Mouse (Mus musculus) forebrain, embryonic 16.5 days (tissue): ENCODE measurements around the gene Ube2t. TPM values are rescaled to one million over a fixed set of nuclear protein-coding genes. Genes with fewer than 3 reads are reported as not detected.

Experiments
- ATAC-seq: fragments of 200-750 bp; cut with Nextera tagmentation; 2 replicates; pipeline ENCODE4 v1.8.0; 2017; ENCODE audit warnings: mild to moderate bottlenecking, moderate library complexity
- H3K27ac ChIP-seq: fragments of 300-500 bp; sonication (generic); 2 replicates; pipeline ENCODE4 v1.5.1; 2014; ENCODE audit warnings: low read length, control low read depth
- H3K27me3 ChIP-seq: fragments of 300-500 bp; sonication (generic); replicated peaks from 2 replicates; pipeline ENCODE4 v1.6.1; 2014; ENCODE audit warnings: low read length; ENCODE audit not compliant: control insufficient read depth, insufficient read depth
- H3K36me3 ChIP-seq: fragments of 300-500 bp; sonication (generic); 2 replicates; pipeline ENCODE4 v1.6.1; 2014; ENCODE audit not compliant: control insufficient read depth, insufficient read depth
- H3K4me1 ChIP-seq: fragments of 300-500 bp; sonication (generic); replicated peaks from 2 replicates; pipeline ENCODE4 v1.6.1; 2014; ENCODE audit warnings: low read length; ENCODE audit not compliant: control insufficient read depth, insufficient read depth
- H3K4me2 ChIP-seq: fragments of 300-500 bp; sonication (generic); 2 replicates; pipeline ENCODE4 v1.6.1; 2014; ENCODE audit warnings: mild to moderate bottlenecking, low read length, control low read depth
- H3K4me3 ChIP-seq: fragments of 300-500 bp; sonication (generic); replicated peaks from 2 replicates; pipeline ENCODE4 v1.5.1; 2014; ENCODE audit warnings: mild to moderate bottlenecking, low read length, control low read depth
- H3K9ac ChIP-seq: fragments of 300-500 bp; sonication (generic); replicated peaks from 2 replicates; pipeline ENCODE4 v1.6.1; 2014; ENCODE audit warnings: low read depth, low read length, control low read depth
- H3K9me3 ChIP-seq: fragments of 300-500 bp; sonication (generic); 2 replicates; pipeline ENCODE4 v1.6.1; 2016; ENCODE audit warnings: low read length; ENCODE audit not compliant: control insufficient read depth
- WGBS: fragments of 180-500 bp; shearing (Covaris S2); extraction: QIAGEN DNeasy Blood & Tissue Kit; methylation state at CpG from one replicate; pipeline ENCODE4 v1.1.7; 2014; 5-methylcytosine and 5-hydroxymethylcytosine counted together
- polyA plus RNA-seq: library from polyadenylated mRNA; unstranded; fragments of >200 nt; fragmentation: Nextera tagmentation; extraction: Ambion mirVana; gene quantifications from 2 replicates; pipeline ENCODE4 v1.2.1, GENCODE M21; 2015

Gene Ube2t
- polyA plus RNA-seq, 1 experiment from 2014 or later = 23.5 TPM

DNA sequence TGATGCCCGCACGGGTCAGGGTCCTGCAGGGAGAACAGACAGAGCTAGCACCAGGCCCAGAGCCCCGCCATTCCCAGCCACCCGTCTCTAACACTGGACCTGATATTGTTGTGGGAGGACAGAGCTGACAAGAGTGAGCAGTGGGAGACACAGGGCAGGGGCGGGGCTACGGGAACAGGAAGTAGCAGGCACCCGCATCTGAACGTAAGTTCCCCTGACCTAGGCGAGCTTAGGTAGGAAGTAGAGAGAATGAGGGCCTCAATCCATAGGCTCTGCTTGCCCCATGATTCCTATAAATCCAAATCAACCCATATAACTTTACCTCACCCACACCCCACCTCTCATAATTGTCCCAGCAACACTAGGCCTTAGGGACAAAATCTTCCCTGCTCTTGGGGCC, 38.2 kb downstream of the Ube2t start:
- Histone ChIP-seq H3K4me2 (no peak overlapping the region), H3K27ac (no peak overlapping the region), H3K9ac (no peak overlapping the region), H3K4me3 (no peak overlapping the region), H3K9me3 (no peaks in the 10 kb centered on the region), H3K36me3 (no peaks in the 10 kb centered on the region), H3K27me3 (no peaks in the 10 kb centered on the region), H3K4me1 (no peaks in the 10 kb centered on the region; the same call in 1 of the 2 replicates)
- ATAC-seq = no peak
- 84% methylated on average over 9 of the region's 9 CpGs for WGBS

DNA sequence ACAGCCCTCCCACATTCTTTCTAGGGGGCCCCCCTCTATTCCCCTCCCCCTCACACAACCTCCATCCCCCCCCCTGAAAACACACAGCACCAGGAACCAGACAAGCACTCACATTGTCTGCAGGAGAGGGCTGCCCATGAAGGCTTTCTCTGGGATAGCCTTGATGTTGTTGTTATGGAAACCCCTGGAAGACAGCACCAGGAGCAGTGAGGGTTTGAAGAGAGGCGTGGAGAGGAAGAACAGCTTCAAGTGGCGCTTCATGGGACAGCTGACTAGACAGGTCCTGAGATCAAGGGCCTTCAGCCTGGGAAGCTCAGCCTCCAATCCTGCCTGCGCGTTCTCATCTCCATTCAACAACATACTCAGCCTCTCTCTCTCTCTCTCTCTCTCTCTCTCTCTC, 41.0 kb downstream of the Ube2t start:
- H3K27me3 ChIP-seq = no peaks in the 10 kb centered on the region
- no peaks in the 10 kb centered on the region for H3K36me3 ChIP-seq
- no peak overlapping the region for H3K9ac ChIP-seq
- no peaks in the 10 kb centered on the region for H3K4me1 ChIP-seq
- H3K4me3 ChIP-seq = no peak overlapping the region
- 37% methylated on average over 4 of the region's 4 CpGs for WGBS
- no peaks in the 10 kb centered on the region for H3K9me3 ChIP-seq
- no peak overlapping the region for H3K4me2 ChIP-seq
- no peak overlapping the region for H3K27ac ChIP-seq
- ATAC-seq = no peak

DNA sequence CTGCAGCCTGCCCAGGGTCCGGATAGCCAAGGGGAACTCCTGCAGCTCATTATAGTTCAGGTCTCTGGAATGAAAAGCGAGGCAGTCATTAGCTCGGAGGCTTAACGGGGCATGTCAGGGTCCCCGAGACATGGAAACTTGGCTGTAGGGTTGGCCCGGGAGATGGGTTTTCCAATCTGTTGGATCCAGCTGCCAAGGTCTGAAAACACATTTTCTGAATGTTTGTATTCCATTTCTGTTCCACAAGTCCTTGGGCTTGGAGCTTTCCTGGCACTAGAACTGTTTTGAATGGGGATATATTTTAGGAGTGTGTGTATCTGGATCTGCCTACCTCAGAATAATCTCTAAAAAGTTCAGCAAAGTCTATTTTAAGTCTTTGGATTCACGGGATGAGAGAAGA, 43.3 kb downstream of the Ube2t start:
- H3K9me3 ChIP-seq = no peaks in the 10 kb centered on the region
- ATAC-seq = no peak

DNA sequence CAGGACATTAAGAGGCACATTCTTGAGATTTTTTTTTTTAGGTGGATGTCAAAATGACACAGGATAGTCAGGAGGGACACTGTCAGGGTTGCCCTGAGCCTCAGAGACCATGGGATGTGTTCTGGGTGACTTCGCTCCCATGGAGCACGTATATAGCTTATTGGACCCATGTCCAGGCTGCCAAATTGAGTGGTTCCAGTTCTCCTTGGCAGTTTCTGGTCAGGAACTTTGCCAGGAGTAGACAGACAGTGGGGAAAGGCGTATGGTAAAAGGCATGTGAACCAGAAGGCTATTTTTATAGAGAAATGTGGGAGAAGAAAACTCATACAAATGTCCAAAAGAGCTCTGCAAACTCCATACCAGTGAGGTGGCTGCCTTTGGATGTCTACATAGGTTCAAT, 47.5 kb downstream of the Ube2t start:
- Histone ChIP-seq H3K4me3 (no peak overlapping the region), H3K9ac (no peak overlapping the region), H3K27me3 (no peaks in the 10 kb centered on the region), H3K4me1 (no peaks in the 10 kb centered on the region), H3K4me2 (no peak overlapping the region), H3K9me3 (no peaks in the 10 kb centered on the region), H3K27ac (no peak overlapping the region), H3K36me3 (no peaks in the 10 kb centered on the region)
- 81% methylated on average over 3 of the region's 3 CpGs for WGBS
- no peak for ATAC-seq

More for the DNA sequence above, 43.3 kb downstream of the Ube2t start:
- H3K4me1 ChIP-seq = no peaks in the 10 kb centered on the region
- no peak overlapping the region for H3K27ac ChIP-seq
- H3K36me3 ChIP-seq = no peaks in the 10 kb centered on the region
- H3K4me2 ChIP-seq = no peak overlapping the region
- no peaks in the 10 kb centered on the region for H3K27me3 ChIP-seq
- no peak overlapping the region for H3K4me3 ChIP-seq
- H3K9ac ChIP-seq = no peak overlapping the region
- 38% methylated on average over 7 of the region's 7 CpGs for WGBS

DNA sequence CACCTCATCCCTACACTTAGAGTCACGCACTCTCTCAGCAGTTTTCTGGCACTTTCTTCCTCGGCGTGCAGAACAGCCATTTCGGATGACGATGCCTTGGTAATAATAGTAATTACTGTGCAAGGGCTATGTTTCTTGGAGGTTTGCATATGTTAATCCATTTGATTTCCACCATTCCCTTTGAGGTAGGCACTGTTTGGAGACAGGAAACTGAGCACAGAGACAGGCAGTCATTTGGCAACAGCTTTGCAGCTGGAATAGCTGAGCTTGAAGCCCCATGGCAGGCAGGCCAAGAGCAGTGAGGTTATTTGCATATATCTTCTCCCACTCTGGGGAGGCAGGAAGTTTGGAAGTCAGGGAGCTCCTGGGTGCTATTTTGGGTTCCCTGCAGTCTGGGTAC, 49.5 kb downstream of the Ube2t start:
- ATAC-seq = no peak
- no peaks in the 10 kb centered on the region for H3K4me1 ChIP-seq
- H3K27me3 ChIP-seq = no peaks in the 10 kb centered on the region
- H3K9ac ChIP-seq = no peak overlapping the region
- H3K36me3 ChIP-seq = no peaks in the 10 kb centered on the region
- no peaks in the 10 kb centered on the region for H3K9me3 ChIP-seq
- no peak overlapping the region for H3K4me3 ChIP-seq
- no peak overlapping the region for H3K4me2 ChIP-seq
- WGBS = 79% methylated on average over 5 of the region's 5 CpGs
- no peak overlapping the region for H3K27ac ChIP-seq

DNA sequence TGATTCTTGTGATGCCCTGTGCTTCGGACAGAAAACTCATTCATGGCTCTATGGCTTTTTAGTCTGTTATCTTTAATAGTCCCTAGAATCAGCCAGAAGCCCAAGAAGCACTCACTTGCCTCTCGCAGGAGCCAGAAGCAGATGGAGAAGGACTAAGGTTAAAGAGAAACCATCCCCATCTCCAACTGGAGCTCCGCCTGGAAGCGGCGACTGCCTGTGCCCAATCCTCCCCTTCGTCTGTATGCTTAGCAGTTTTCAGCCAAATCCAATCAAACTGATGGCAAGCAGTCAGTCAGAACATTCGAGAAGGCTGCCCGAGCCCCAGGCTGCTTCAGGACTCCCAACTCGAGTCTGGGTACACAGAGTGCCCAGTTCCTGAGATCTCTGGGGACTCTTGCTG, 50.1 kb downstream of the Ube2t start:
- Histone ChIP-seq H3K27ac (no peak overlapping the region), H3K4me2 (no peak overlapping the region), H3K36me3 (no peaks in the 10 kb centered on the region), H3K4me1 (no peaks in the 10 kb centered on the region), H3K9ac (no peak overlapping the region), H3K4me3 (no peak overlapping the region), H3K9me3 (no peaks in the 10 kb centered on the region), H3K27me3 (no peaks in the 10 kb centered on the region)
- WGBS = 65% methylated on average over 9 of the region's 9 CpGs
- no peak for ATAC-seq

DNA sequence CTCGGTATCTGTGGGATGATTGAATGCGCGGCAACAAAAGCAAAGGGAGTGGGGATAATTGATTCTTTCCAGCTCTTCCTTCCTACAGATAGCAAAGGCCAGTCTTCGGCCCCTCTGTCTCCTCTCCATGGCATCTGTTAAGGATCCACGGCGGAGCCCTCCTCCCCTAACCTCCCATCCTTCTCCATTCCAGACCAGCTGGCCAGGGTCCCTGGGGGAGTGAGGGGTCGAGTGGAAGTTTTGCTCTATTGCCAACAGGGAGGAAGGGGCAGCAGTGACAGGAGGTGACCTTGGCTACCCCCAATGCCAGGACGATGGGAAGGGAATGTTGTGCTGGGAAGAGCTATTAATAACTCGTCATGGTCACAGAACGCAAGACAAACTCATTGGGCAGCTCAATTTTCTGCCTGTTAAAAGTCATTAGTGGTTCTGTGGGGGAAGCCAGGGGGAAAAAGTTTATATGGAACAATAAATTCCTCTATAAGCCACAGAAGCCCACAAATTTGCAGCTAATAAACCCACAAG, 52.6 kb downstream of the Ube2t start:
- Histone ChIP-seq H3K9me3 (no peaks in the 10 kb centered on the region), H3K4me3 (no peak overlapping the region), H3K27ac (no peak overlapping the region), H3K27me3 (no peaks in the 10 kb centered on the region), H3K36me3 (no peaks in the 10 kb centered on the region), H3K9ac (no peak overlapping the region), H3K4me2 (no peak overlapping the region), H3K4me1 (peaks cover 14% of the 10 kb centered on the region)
- 79% methylated on average over 10 of the region's 10 CpGs for WGBS
- ATAC-seq = no peak

DNA sequence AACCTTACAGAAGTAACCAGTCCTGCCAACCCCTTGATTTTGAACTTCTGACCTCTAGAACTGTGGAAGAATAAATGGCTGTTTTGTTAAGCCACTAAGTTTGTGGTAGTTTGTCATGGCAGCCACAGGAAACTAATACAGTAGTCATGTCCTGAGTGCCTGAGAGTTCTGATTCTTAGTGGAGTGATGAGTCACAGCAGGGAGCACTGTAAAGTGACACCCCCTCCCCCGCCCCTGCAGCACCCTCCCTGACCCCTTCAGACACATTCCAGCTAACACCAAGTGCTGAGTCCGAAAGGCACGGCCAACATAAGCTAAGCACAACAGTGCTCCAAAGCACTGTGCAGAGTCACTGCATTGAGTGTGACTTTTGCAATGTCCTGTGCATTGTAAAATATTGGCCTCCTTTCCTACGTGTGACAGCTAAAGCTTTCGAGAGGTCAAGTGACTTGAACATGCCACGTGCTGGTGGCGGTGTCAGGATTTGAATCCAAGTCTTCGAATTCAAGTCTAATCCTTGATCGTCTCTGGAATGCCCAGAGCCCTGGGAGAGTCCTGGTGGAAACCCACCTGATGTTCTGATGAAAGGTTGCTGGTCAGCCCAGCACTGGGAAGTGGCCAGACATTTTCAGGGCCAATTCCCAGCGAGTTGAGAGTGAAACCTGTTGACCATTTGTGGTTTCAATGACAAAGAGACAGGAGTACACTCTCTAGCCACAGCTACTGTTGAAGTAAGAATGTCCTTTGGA, 54.7 kb downstream of the Ube2t start:
- Histone ChIP-seq H3K27me3 (no peaks in the 10 kb centered on the region), H3K27ac (no peak overlapping the region), H3K4me1 (peaks cover 26% of the 10 kb centered on the region), H3K4me2 (no peak overlapping the region), H3K36me3 (no peaks in the 10 kb centered on the region), H3K9ac (no peak overlapping the region), H3K4me3 (no peak overlapping the region), H3K9me3 (no peaks in the 10 kb centered on the region)
- no peak for ATAC-seq
- WGBS = 88% methylated on average over 10 of the region's 10 CpGs

DNA sequence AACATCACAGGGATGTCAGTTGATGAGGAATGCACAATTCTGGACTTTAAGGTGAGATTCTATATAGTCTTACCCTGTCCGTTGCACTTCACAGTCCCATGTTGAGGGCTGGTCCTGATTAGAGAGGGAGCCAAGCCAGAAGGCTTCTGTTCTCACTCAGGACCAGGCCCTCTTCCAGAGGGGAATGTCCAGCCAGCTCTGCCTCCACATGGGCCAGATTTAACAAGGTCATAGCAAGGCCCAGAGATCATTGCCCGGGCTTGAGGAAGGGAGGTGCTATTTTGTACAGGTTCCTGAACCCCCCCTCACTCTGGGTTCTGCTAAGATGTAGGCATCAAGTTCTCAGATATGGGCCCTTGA, 55.3 kb downstream of the Ube2t start:
- ATAC-seq = no peak
- 89% methylated on average over 2 of the region's 2 CpGs for WGBS
- Histone ChIP-seq H3K36me3 (no peaks in the 10 kb centered on the region), H3K27me3 (no peaks in the 10 kb centered on the region), H3K9me3 (no peaks in the 10 kb centered on the region), H3K4me3 (no peak overlapping the region), H3K9ac (no peak overlapping the region), H3K4me1 (peaks cover 26% of the 10 kb centered on the region), H3K27ac (no peak overlapping the region), H3K4me2 (no peak overlapping the region)
